Mouse (Mus musculus) right cerebral cortex, postnatal 36 days (tissue): Measurements from ENCODE around the gene Klhl31.

ENCODE experiments used
- DNase-seq, 2 experiments: peaks; one replicate each; pipeline ENCODE4 v3.0.0; 2022; ENCODE audit warnings: low spot score in 2 of 2, mixed read lengths in 1 of 2

Klhl31 gene

DNA sequence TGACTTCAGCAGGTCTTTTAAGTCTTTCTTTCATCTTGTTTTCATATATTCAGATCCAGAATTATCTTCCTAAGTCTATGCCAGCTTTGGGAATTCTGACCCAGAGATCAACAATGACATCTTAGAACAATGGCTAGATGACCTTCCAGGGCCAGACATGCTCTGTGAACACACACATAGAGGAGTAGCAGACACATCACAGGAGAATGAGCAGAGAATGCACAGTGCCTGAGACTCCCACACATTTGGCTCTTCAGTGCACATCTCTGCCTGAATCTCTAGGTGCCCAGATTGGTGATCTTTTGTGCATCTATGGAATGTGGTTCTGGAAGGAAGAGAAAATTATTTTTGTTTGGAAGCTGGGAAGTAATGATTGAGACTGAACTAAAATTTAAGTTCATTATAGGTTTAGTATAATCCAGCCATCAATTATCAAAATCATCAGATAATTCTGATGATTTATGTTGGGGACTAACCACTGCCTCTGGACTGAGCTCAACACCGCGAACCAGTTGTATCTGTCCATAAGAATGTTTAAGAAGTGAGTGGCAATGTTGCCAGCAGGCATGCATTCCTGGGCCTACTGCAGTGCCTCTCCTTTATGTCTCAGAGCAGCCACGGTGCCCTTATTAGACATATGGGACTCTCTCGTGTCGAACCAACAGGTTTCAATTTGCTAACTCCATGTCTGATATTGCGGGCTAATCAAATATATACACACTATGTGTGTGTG, 12.8 kb upstream of the Klhl31 start:
- no peak for DNase-seq

DNA sequence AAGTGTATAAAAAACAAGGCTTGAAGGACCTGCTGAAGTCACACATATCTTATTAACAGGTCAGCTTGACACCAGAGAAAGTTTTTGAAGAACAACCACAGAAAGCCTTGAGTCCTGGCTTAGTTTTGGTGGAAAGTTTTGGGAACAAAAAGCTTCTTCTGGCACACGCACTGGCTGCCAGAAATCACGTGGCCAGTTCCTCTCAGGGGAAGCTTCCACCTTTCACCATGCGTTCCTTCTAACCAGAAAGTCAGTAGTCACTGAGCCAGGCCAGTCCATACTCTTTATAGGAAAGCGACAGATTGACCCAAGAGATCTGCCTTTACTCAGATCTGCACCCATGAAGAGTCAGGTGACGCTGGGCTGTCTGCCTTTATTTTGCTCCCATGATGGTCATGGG, 12.1 kb upstream of the Klhl31 start:
- no peak for DNase-seq

DNA sequence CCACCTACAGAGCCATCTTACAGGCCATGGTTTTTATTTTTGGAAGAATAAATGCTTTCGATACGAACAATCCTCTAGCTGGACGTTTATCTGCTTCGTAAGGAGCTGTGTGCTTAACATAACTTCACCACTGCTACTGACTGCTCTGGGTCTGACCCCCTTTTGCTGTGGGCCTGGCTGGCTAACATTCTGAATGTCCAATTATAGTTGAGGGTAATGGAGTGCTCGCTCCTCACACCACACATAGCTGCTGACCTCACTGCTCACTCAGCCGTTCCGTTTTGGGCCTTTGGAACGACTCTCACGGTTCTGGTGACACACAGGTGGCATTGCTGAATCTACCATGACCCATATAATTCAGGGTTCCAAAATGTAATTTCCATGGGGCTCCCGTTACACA, 7.6 kb upstream of the Klhl31 start:
- no peak for DNase-seq

DNA sequence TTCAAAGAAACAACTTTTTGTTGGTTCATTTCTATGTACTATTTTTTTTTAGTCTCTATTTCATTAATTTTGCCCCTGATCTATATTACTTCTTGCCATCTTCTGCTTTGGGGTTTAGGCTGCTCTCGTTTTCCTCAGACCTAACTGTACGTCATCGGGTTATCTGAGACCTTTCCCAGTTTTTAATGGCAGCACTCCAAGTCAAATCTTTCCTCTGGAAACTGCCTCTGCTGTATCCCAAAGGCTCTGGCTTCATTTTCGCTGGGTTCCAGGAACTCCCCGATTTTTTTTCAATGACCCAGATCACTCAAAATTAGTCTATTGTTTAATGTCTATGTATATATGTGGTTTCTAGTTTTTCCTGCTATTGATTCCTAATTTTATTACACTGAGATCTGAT, 6.6 kb upstream of the Klhl31 start:
- DNase-seq = no peak

DNA sequence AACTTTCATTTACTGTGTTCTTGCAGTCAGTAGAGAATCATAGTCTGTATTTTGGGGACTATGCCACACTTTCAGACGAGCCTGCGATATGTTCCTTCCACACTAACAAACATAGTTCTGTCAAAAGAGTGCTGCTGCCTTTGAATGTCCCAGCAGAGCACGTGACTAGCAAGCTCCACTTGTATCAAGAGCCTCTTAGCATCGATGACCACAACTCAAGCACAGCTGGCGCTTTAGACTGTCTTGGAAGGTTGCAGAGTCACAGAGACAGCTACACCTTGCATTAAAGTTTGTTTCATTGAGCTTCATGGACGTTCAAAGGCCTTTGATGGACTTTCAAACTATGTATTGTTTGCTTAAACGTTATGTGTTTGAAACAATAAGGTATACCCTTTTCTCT, 5.5 kb upstream of the Klhl31 start:
- DNase-seq = no peak

DNA sequence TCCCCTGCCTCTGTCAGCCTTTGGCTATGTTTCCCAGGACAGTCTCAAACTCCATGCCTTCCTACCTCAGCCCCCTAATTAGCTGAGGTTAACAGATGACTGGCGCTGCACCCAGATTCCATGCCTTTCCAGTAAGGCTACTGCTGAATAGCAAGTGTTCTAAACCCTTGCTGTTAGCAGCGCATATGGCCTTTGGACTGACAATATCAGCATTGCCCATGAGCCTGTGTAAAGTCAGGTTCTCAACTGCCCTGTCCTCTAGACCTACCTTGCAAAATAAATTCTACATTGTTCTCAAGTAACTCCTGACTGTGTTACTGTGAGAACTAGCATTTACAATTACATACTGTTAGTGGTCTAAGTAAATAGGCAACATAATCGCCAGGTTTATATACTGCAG, 3.9 kb upstream of the Klhl31 start:
- DNase-seq = no peak

DNA sequence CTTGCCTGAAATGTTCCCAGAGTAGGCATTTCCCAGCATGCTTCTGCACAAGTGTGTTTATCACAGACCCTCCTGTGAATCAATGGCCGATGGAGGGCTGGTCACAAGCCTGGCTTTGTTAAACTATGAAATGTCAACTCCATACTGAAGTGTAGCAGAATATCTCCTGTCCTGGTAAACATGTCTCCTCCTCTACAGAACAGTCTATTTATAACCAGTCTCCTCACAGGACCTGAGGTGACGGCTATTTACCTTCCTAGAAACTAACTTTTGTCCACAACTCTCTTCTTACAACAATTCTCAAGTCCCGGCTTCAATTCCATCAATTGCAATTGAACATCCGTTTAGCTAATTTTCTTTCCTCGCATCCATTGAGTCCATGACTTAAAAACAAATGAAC, 297 bp upstream of the Klhl31 start:
- no peak for DNase-seq

DNA sequence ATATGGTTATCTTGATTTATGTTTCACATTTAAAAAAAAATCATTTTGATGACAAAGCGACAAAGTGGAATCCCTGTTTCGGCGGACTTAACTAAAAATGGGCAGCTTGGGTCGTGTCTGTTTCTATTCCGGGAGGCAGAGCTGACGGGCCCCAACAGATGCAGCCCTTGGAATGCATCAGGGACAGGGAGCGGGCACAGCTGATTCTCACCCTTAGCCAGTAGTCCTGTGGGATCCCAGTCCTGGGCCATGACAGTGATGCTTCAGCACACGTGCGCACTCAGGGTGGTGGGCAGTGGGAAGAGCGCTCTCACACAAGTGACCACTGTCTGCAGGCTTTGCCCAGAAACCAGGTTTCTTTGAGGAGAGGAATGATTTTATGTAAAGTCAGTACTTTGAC, 1.1 kb downstream of the Klhl31 start:
- no peak for DNase-seq

DNA sequence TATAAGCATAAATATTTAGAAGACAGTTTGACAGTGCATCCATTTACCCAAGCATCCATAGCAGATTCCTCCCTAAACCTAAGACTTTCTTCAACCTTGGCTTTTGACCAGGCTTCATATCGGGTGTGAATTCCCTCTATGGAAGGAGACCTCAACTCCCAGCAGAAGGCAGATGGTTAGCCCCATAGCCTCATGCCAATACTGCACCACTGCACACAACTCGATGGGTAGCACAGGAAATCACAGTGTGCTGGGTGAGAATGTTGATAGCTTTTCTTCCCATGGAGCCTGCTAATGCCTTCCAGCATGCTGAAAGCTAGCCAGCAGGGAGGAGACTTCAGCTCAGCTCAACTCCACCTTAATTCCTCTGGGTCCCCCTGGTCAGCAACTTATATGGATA, 8.9 kb downstream of the Klhl31 start:
- DNase-seq = no peak

DNA sequence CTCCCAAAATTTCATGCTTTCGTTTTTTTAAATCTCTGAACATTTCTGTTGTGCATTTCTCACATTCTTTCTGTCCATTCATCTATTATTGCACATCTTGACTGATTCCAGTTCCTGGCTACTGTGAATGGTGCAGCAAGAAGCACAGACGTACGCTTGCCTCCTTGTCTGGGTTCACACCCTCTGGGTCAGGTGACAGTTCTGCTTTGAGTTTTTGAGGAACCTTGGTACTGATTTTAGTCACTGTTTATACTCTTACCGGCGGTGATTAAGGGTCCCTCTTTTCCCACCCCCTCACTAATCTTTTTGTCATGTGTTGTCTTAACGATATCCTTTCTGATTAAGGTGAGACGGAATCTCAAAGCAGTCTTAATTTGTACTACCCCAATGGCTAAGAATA, 15.5 kb downstream of the Klhl31 start:
- no peak for DNase-seq

DNA sequence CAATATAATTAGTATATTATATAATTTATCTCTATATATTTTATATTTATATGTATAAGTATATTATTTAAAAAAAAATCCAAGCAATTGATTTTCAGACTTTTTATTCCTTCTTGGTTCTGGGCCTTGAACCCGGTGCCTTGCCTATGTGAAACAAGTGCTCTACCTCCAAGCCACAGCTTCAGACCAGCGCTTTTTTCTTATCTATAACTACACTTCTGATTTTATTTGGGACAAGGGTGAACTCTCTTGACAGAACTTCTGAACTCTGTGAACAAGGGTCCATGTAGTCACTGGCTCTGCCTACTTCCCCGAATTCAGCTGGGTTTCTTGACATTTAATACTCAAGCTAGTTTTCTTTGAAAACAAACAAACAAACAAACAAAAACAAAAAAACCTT, 17.6 kb downstream of the Klhl31 start:
- no peak for DNase-seq

DNA sequence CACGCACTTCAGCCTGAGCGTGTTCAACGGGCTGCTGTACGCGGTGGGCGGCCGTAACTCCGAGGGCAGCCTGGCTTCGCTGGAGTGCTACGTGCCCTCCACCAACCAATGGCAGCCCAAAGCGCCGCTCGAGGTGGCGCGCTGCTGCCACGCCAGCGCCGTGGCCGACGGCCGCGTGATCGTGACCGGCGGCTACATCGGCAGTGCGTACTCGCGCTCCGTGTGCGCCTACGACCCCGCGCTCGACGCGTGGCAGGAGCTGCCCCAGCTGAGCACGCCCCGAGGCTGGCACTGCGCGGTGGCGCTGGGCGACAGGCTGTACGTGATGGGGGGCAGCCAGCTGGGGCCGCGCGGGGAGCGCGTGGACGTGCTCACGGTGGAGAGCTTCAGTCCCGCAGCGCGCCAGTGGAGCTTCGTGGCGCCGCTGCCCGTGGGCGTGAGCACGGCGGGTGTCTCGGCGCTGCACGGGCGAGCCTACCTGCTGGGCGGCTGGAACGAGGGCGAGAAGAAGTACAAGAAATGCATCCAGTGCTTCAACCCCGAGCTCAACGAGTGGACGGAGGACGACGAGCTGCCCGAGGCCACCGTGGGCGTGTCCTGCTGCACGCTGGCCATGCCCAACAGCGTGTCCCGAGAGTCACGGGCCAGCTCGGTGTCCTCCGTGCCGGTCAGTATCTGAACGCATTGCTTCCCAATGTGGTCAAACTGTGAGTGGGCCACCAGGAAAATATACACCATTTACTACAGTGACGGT, 19.1 kb downstream of the Klhl31 start:
- DNase-seq = peak; percentile 36

DNA sequence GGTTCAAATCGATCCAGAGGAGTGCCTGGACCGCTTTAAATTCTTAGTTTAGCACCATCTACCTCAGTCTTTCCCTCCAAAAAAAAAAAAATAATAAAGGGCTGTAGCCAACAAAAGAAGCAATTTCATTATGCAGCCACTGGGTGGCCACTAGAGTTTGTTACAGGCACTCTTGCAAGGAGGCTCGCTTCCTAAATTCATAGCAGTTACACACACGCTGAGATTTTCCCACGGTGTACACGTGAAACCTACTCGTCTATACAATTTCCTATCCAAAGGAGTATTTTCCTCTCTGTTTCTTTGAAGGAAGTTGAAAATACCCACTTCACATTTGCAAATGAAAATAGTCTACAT, 19.6 kb downstream of the Klhl31 start:
- peak; percentile 6 to 20 for DNase-seq

DNA sequence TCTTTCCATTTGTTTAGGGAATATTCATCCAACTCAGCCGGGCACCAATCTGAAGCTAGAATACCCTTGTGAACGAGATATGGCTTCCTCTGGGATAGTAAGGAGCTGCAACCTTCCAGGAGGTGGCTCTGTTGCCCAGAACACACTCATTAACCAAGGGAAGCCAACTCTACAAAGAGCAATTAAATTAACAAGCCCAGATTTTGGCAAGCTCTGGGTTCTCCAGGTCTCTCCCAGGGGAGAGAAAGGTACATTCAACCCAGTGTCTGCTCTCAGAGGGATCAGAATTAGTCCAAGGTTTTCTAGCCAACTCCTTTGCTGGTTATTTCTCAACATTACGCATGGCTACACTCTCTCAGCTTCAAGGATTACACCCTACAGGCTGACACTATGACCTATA, 26.6 kb downstream of the Klhl31 start:
- no peak for DNase-seq

DNA sequence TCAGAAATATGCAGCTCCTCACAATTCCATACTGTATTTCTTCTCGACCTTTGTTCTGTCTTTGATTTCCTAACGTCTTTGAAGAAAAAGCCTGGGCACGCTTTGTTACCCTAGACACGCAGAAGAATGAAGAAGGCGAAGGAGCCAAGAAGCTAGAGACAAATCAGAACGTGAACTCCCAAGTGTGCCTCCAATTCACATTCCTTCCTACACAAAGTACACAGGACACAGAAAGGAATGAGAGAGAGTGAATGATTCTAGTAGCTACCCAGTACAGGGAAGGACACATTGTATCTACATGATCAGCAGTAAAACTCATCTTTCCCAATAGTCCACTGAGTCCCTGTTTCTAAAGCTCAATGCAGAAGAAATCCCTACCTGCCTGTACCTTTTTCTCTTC, 33.8 kb downstream of the Klhl31 start:
- DNase-seq = no peak

DNA sequence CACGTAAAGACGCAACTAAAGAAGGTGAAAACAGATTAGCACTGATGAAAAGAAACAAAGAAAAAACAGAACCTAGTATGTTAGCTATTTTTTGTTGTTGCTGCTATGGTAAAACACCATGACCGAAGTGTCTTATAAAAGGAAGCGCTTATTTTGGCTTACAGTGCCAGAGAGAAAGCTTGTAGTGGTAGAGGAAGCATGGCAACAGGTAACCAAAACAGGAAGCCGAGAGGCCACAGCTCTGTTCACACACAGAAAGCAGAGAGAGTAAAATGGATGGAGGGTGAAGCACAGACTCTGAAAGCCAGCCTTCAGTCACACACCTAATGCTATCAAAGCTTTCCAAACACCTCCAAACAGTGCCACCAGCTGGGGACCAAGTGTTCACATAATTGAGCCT, 34.7 kb downstream of the Klhl31 start:
- DNase-seq = no peak

DNA sequence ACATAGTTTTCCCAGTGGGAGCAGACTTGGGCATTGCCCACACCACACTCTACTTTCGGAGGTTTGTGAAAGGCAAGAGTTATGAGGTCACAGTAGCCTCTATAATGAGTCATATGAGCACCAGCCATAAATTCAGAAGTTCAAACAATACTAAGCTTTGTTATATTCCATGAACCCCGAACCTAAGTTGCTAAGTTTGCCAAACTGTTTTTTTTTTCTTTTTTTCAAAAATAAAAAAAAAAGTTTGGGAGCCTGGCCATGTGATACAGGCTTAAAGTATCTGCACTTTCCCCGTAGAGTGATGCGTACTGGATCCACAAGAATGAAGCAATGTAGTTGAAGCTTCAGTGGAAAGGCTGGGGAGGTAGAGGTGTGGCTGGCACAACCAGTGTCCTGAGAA, 36.9 kb downstream of the Klhl31 start:
- DNase-seq = no peak

DNA sequence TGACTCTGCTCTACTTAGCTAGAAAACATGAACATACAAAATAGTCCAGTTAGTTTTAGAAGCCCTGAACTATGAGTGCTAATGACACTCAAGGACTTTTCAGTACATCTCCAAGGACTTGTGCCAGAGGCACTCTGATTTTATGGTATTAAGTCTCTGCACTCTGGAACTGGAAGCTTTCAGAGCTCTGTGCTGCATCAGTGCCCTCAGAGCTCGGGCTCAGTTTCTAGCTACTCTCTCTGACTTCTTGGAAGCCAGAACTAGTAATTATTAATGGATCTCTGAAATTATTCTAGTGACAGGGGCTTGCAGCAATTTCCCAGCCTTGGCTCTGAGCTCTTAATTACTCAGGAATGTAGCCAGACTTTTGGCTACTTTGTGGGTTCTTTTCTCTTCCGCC, 37.7 kb downstream of the Klhl31 start:
- DNase-seq = no peak

DNA sequence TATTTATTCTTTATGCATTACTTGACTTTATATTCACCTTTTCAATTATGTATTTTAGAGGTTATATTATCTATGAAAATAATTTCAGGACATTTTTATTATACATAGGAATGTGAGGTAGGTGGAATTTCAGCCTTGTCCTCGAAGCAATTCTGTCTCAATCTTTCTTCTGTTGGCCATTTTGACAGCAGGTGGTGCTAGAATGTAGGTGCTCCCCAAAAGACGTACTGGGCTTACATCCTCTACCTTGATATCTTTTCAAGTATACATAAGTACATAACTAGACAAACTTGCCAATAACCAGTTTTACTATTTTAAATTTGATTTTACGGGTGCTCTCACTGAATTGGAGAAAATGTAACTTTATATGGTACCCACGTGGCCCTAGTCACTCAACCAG, 48.6 kb downstream of the Klhl31 start:
- DNase-seq = no peak

DNA sequence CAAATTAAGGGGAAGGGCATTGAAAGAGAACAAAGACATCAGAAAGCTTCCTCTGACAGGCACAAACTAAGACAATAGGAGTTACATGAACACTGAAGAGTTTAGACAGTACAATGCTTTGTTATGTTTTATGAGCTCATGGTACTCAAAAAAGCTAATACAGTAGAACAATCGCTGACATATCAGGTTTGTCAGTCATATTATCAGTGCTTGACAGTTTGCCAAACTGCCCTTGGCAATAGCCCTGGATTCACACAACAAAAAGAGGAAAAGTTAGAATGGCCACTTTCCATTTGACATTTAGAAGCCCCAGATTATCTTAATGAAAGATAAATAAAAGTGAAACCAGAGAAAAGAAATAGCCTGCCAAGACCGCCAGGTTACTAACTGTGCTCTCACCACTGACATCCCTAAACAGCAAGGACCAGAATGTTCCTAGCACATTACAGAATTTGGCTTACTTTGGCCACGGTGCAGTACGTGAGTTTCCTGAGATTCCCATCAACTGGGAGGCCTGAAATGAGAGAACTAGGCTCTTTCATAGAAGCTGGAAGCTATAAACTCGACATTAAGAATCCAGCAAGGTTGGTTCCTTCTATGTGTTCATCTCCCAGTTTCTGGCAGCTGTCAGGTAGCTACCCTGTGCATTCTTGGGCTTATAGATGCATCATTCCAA, 49.7 kb downstream of the Klhl31 start:
- DNase-seq = no peak

DNA sequence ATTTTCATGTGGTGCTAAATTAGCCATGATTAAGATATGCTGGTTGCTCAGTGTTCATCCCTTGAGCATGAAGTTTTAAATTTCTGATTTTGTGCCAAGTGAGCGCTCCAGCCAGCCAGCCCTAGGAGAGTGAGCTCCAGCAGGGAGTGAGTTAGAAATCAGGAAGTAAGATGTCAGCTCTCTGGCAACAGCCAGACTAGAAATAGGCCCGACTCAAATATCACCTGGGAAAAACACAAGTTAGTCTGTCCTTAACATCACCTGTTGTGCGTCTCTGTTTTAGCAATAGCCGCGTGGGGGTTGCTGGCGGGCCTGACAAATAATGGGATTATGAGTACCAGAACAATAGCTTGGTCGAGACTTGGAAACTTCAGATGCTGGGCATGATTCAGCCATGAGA, 56.4 kb downstream of the Klhl31 start:
- DNase-seq = no peak

DNA sequence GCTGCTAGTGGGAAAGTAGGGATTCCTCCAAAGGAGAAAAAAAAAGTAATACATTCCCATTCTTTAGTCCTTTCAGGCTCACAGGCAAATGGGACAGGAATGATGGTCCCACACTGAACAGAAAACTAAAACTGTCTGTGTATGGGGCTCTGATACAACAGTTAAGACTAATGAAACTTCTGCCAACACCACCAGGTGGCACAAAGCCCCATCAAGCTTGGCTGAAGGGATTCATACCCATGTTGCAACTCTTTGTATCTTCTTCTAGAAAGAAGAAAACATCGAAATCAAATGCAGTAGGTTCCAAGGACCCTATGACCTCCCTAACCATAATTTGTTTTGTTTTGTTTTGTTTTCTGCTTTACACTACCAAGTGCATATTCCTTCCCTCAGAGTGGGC, 57.1 kb downstream of the Klhl31 start:
- no peak for DNase-seq

DNA sequence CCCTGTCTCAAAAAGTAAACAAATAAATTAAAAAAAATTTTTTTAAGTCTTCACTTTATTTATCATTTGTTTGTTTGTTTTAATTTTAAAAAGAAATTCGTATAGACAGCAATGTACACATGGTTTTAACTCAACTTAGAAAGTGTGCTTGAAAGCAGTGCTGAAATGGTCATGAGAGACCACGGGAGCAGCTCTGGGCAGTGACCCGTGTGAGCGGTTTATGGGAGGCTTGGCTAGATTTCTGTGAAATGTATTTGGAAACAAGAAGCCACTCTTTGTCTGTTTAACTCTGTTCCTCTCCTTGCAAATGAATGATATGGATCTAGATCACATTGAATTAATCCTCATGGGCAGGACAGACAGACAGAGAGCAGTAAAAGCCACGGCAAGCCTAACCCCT, 59.3 kb downstream of the Klhl31 start:
- DNase-seq = no peak
